Mouse (Mus musculus): ENCODE measurements around the gene Fgd5. TPM values are rescaled to one million over a fixed set of nuclear protein-coding genes. Genes with fewer than 3 reads are reported as not detected.
"Not testable (repeated sequence)": the region's sequence is repeated elsewhere in the genome, so short reads cannot be mapped to it uniquely, and the experiment has no call there.

The Fgd5 gene
- polyA plus RNA-seq, 1 experiment from 2014 or later: 6.2 TPM

- H3K27me3 ChIP-seq (ENCODE audit: control insufficient read depth, insufficient read depth, low read length): no peaks in the 10 kb centered on the region
- H3K4me3 ChIP-seq (ENCODE audit: low read depth, low read length): no peak overlapping the region
- no peaks in the 10 kb centered on the region for H3K9me3 ChIP-seq (ENCODE audit: control insufficient read depth, low read length)
- no peak overlapping the region for H3K9ac ChIP-seq (ENCODE audit: low read length)
- ATAC-seq (ENCODE audit: insufficient read depth, low FRiP score, low TSS enrichment) (0 out of 2 replicates have a peak, but pooled peaks have one; percentile 4), DNase-seq (ENCODE audit: low spot score) (peak; percentile 57)
- no peaks in the 10 kb centered on the region for H3K4me1 ChIP-seq (ENCODE audit: control insufficient read depth, insufficient read depth, low read length)
- no peak overlapping the region for H3K4me2 ChIP-seq (ENCODE audit: low read depth)
- no peak overlapping the region for H3K27ac ChIP-seq (ENCODE audit: low read depth, low read length)
- no peaks in the 10 kb centered on the region for H3K36me3 ChIP-seq (ENCODE audit: control insufficient read depth, insufficient read depth, low read length)
- 57% methylated on average over 12 of the region's 12 CpGs for WGBS
Measured at GRCm38 (mm10) chr6:92065721-92066496, 87.2 kb downstream of the Fgd5 start.

- Histone ChIP-seq H3K9ac (ENCODE audit: low read length) (no peak overlapping the region), H3K36me3 (ENCODE audit: control insufficient read depth, insufficient read depth, low read length) (no peaks in the 10 kb centered on the region), H3K27ac (ENCODE audit: low read depth, low read length) (no peak overlapping the region), H3K4me3 (ENCODE audit: low read depth, low read length) (no peak overlapping the region), H3K27me3 (ENCODE audit: control insufficient read depth, insufficient read depth, low read length) (no peaks in the 10 kb centered on the region), H3K9me3 (ENCODE audit: control insufficient read depth, low read length) (no peaks in the 10 kb centered on the region), H3K4me1 (ENCODE audit: control insufficient read depth, insufficient read depth, low read length) (no peaks in the 10 kb centered on the region), H3K4me2 (ENCODE audit: low read depth) (no peak overlapping the region)
- 41% methylated on average over 16 of the region's 16 CpGs for WGBS
- ATAC-seq (ENCODE audit: insufficient read depth, low FRiP score, low TSS enrichment): peak; percentile 82
- DNase-seq (ENCODE audit: low spot score): peak; percentile 80
Measured at GRCm38 (mm10) chr6:92067146-92067790, 88.6 kb downstream of the Fgd5 start.

- Histone ChIP-seq H3K9me3 (ENCODE audit: control insufficient read depth, low read length) (no peaks in the 10 kb centered on the region), H3K9ac (ENCODE audit: low read length) (no peak overlapping the region), H3K4me1 (ENCODE audit: control insufficient read depth, insufficient read depth, low read length) (no peaks in the 10 kb centered on the region), H3K36me3 (ENCODE audit: control insufficient read depth, insufficient read depth, low read length) (no peaks in the 10 kb centered on the region), H3K27ac (ENCODE audit: low read depth, low read length) (no peak overlapping the region), H3K4me2 (ENCODE audit: low read depth) (no peak overlapping the region), H3K27me3 (ENCODE audit: control insufficient read depth, insufficient read depth, low read length) (no peaks in the 10 kb centered on the region), H3K4me3 (ENCODE audit: low read depth, low read length) (no peak overlapping the region)
- 55% methylated on average over 15 of the region's 15 CpGs for WGBS
- DNase-seq (ENCODE audit: low spot score): no peak
- no peak for ATAC-seq (ENCODE audit: insufficient read depth, low FRiP score, low TSS enrichment)
Measured at GRCm38 (mm10) chr6:92071121-92071839, 92.6 kb downstream of the Fgd5 start.

DNA sequence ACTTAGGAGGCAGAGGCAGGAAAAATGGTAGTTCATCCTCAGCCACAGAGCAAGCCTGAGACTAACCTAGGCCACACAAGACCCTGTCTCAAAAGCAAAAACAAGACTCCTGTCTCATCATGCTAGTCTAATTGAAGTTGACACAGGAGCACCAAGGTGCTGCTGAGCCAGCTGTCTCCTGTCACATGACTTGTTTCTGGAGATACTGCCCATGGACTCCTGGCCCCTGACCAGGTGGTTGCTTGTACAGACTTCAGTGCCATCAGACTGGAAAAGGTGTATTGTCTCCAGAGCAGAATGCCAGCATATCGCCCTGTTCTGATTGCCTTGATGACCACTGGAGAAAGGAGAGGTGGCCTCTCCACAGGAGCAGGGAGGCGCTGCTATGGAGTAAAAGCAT, 102.1 kb downstream of the Fgd5 start:
- Histone ChIP-seq H3K4me2 (ENCODE audit: low read depth) (no peak overlapping the region), H3K4me1 (ENCODE audit: control insufficient read depth, insufficient read depth, low read length) (no peaks in the 10 kb centered on the region), H3K9me3 (ENCODE audit: control insufficient read depth, low read length) (no peaks in the 10 kb centered on the region), H3K27ac (ENCODE audit: low read depth, low read length) (no peak overlapping the region), H3K36me3 (ENCODE audit: control insufficient read depth, insufficient read depth, low read length) (no peaks in the 10 kb centered on the region), H3K27me3 (ENCODE audit: control insufficient read depth, insufficient read depth, low read length) (no peaks in the 10 kb centered on the region), H3K4me3 (ENCODE audit: low read depth, low read length) (no peak overlapping the region), H3K9ac (ENCODE audit: low read length) (no peak overlapping the region)
- no peak for ATAC-seq (ENCODE audit: insufficient read depth, low FRiP score, low TSS enrichment)
- WGBS: 91% methylated on average over 2 of the region's 2 CpGs
- DNase-seq (ENCODE audit: low spot score): no peak

- Histone ChIP-seq H3K4me2 (ENCODE audit: low read depth) (no peak overlapping the region), H3K4me1 (ENCODE audit: control insufficient read depth, insufficient read depth, low read length) (no peaks in the 10 kb centered on the region), H3K27ac (ENCODE audit: low read depth, low read length) (no peak overlapping the region), H3K9ac (ENCODE audit: low read length) (no peak overlapping the region), H3K4me3 (ENCODE audit: low read depth, low read length) (no peak overlapping the region), H3K27me3 (ENCODE audit: control insufficient read depth, insufficient read depth, low read length) (no peaks in the 10 kb centered on the region), H3K36me3 (ENCODE audit: control insufficient read depth, insufficient read depth, low read length) (no peaks in the 10 kb centered on the region), H3K9me3 (ENCODE audit: control insufficient read depth, low read length) (no peaks in the 10 kb centered on the region)
- 90% methylated on average over 4 of the region's 4 CpGs for WGBS
- ATAC-seq (ENCODE audit: insufficient read depth, low FRiP score, low TSS enrichment) (no peak), DNase-seq (ENCODE audit: low spot score) (no peak)
Measured at GRCm38 (mm10) chr6:92082756-92083155, 104.1 kb downstream of the Fgd5 start.

- Histone ChIP-seq H3K27ac (ENCODE audit: low read depth, low read length) (no peak overlapping the region), H3K4me2 (ENCODE audit: low read depth) (no peak overlapping the region), H3K4me3 (ENCODE audit: low read depth, low read length) (no peak overlapping the region), H3K27me3 (ENCODE audit: control insufficient read depth, insufficient read depth, low read length) (no peaks in the 10 kb centered on the region), H3K9me3 (ENCODE audit: control insufficient read depth, low read length) (no peaks in the 10 kb centered on the region), H3K4me1 (ENCODE audit: control insufficient read depth, insufficient read depth, low read length) (0 out of 2 replicates have a peak, but pooled peaks cover 1% of the 10 kb centered on the region), H3K36me3 (ENCODE audit: control insufficient read depth, insufficient read depth, low read length) (no peaks in the 10 kb centered on the region), H3K9ac (ENCODE audit: low read length) (no peak overlapping the region)
- ATAC-seq (ENCODE audit: insufficient read depth, low FRiP score, low TSS enrichment): no peak
- DNase-seq (ENCODE audit: low spot score): no peak
- 91% methylated on average over 3 of the region's 3 CpGs for WGBS
Measured at GRCm38 (mm10) chr6:92084932-92085331, 106.3 kb downstream of the Fgd5 start.

GRCm38 (mm10) chr6:92089141-92089540, 110.5 kb downstream of the Fgd5 start:
- DNase-seq (ENCODE audit: low spot score); H3K4me2 ChIP-seq (ENCODE audit: low read depth); H3K27me3 ChIP-seq (ENCODE audit: control insufficient read depth, insufficient read depth, low read length); H3K9ac ChIP-seq (ENCODE audit: low read length); H3K4me3 ChIP-seq (ENCODE audit: low read depth, low read length); H3K27ac ChIP-seq (ENCODE audit: low read depth, low read length); ATAC-seq (ENCODE audit: insufficient read depth, low FRiP score, low TSS enrichment); H3K9me3 ChIP-seq (ENCODE audit: control insufficient read depth, low read length); H3K36me3 ChIP-seq (ENCODE audit: control insufficient read depth, insufficient read depth, low read length): not testable (repeated sequence)
- WGBS: 90% methylated on average over 7 of the region's 7 CpGs
- peaks cover 11% of the 10 kb centered on the region; the same call in 1 of the 2 replicates for H3K4me1 ChIP-seq (ENCODE audit: control insufficient read depth, insufficient read depth, low read length)

GRCm38 (mm10) chr6:92089982-92090381, 111.3 kb downstream of the Fgd5 start:
- no peaks in the 10 kb centered on the region for H3K36me3 ChIP-seq (ENCODE audit: control insufficient read depth, insufficient read depth, low read length)
- no peaks in the 10 kb centered on the region for H3K27me3 ChIP-seq (ENCODE audit: control insufficient read depth, insufficient read depth, low read length)
- H3K27ac ChIP-seq (ENCODE audit: low read depth, low read length): no peak overlapping the region
- H3K4me3 ChIP-seq (ENCODE audit: low read depth, low read length): peak overlapping the region; percentile 99; the same call in 1 of the 2 replicates
- H3K9me3 ChIP-seq (ENCODE audit: control insufficient read depth, low read length): no peaks in the 10 kb centered on the region
- no peak for DNase-seq (ENCODE audit: low spot score)
- peaks cover 11% of the 10 kb centered on the region; the same call in 1 of the 2 replicates for H3K4me1 ChIP-seq (ENCODE audit: control insufficient read depth, insufficient read depth, low read length)
- WGBS: 96% methylated on average over 4 of the region's 4 CpGs
- H3K9ac ChIP-seq (ENCODE audit: low read length): no peak overlapping the region
- no peak for ATAC-seq (ENCODE audit: insufficient read depth, low FRiP score, low TSS enrichment)
- H3K4me2 ChIP-seq (ENCODE audit: low read depth): no peak overlapping the region; the same call in 1 of the 2 replicates

Data from neural tube, embryonic 11.5 days (tissue).